Comparison of ENCODE assay signal across 29 mouse cellular contexts in the genomic region with DNA sequence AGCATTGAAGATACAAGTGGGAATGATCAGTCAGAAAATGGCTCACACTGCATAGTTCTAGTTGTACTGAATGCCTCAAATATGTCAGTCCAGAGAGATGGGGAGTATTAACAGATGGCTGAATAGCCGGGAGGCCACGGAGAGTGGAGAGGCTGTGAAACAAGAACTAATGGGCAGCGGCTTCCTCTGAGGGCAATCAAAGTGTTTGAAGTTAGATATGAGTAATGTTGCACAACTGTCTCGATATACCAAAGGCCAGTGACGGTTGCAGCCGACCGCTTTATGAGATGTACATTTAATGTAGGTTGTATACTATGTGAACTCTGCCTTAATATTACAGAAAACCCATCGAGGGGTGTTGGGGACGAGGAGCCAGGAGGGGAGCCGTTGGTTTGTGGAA.
DNase-seq lines count a peak whose midpoint lies in the region; ATAC-seq and TF ChIP-seq lines count a peak whose summit lies in the region.
"Had no signal": no experiment of that assay in that cellular context is flagged by ENCODE, and none has a peak within 500 bp of the region (broad histone marks: within the 10 kb centered on the region; RNA-seq: fewer than 3 reads in every experiment).

No protein-coding gene starts in this region.

- no peaks in the 10 kb centered on the region for H3K27me3 ChIP-seq in lung, embryonic 15.5 days
- H3K27me3 ChIP-seq in stomach, embryonic 14.5 days (ENCODE audit: control insufficient read depth, insufficient read depth, low read length): no peaks in the 10 kb centered on the region
- H3K27me3 ChIP-seq in stomach, postnatal 0 days (ENCODE audit: control insufficient read depth, insufficient read depth, low read length): no peaks in the 10 kb centered on the region
- H3K27me3 ChIP-seq in intestine, embryonic 16.5 days (replicated peaks; ENCODE audit: control insufficient read depth, insufficient read depth, low read length): no peaks in the 10 kb centered on the region
- H3K27me3 ChIP-seq: embryonic facial prominence, embryonic 13.5 days; heart, embryonic 13.5 days; hindbrain, embryonic 12.5 days; Patski had no signal

- H3K36me3 ChIP-seq in lung, embryonic 15.5 days: no peaks in the 10 kb centered on the region
- H3K36me3 ChIP-seq in stomach, embryonic 14.5 days (ENCODE audit: control insufficient read depth, insufficient read depth, low read length): no peaks in the 10 kb centered on the region
- no peaks in the 10 kb centered on the region for H3K36me3 ChIP-seq in stomach, postnatal 0 days (ENCODE audit: control insufficient read depth, insufficient read depth, low read length)
- no peaks in the 10 kb centered on the region for H3K36me3 ChIP-seq in intestine, embryonic 16.5 days (ENCODE audit: control insufficient read depth, insufficient read depth, low read length)
- H3K36me3 ChIP-seq: embryonic facial prominence, embryonic 10.5 days; embryonic facial prominence, embryonic 13.5 days; forebrain, embryonic 12.5 days; forebrain, embryonic 15.5 days; G1E; heart, embryonic 10.5 days; heart, embryonic 13.5 days; hindbrain, embryonic 12.5 days had no signal

- H3K9ac ChIP-seq in lung, embryonic 15.5 days: no peak overlapping the region
- no peak overlapping the region for H3K9ac ChIP-seq in stomach, embryonic 14.5 days (replicated peaks; ENCODE audit: low read depth, low read length)
- no peak overlapping the region for H3K9ac ChIP-seq in stomach, postnatal 0 days (ENCODE audit: low read length)
- H3K9ac ChIP-seq in intestine, embryonic 16.5 days (ENCODE audit: low read depth, low read length): no peak overlapping the region
- H3K9ac ChIP-seq: embryonic facial prominence, embryonic 13.5 days; forebrain, embryonic 12.5 days; forebrain, embryonic 15.5 days; heart, embryonic 13.5 days; hindbrain, embryonic 12.5 days had no signal

- no peak for ATAC-seq in lung, embryonic 15.5 days (ENCODE audit: borderline replicate concordance, extremely low read depth, low FRiP score, low TSS enrichment)
- no peak for ATAC-seq in stomach, embryonic 14.5 days (ENCODE audit: insufficient number of reproducible peaks, insufficient read depth, low FRiP score, low read depth)
- ATAC-seq in stomach, postnatal 0 days (ENCODE audit: low FRiP score, low TSS enrichment): no peak
- ATAC-seq in intestine, embryonic 16.5 days: peak; percentile 68
- ATAC-seq in megakaryocyte progenitor cell, adult 5-6 weeks (replicated peaks; ENCODE audit: poor library complexity): peak; percentile 63
- ATAC-seq: forebrain, embryonic 15.5 days; hindbrain, embryonic 16.5 days; Patski had no signal

- WGBS in lung, embryonic 15.5 days: 38% methylated on average over 10 of the region's 10 CpGs
- 59% methylated on average over 10 of the region's 10 CpGs for WGBS in stomach, embryonic 14.5 days
- WGBS in stomach, postnatal 0 days: 64% methylated on average over 10 of the region's 10 CpGs
- WGBS in intestine, embryonic 16.5 days: 55% methylated on average over 10 of the region's 10 CpGs

- no peak overlapping the region for H3K4me2 ChIP-seq in lung, embryonic 15.5 days
- H3K4me2 ChIP-seq in stomach, embryonic 14.5 days (replicated peaks; ENCODE audit: low read depth, low read length): no peak overlapping the region
- no peak overlapping the region for H3K4me2 ChIP-seq in stomach, postnatal 0 days (replicated peaks; ENCODE audit: low read depth)
- H3K4me2 ChIP-seq in intestine, embryonic 16.5 days (ENCODE audit: low read depth, low read length): no peak overlapping the region
- H3K4me2 ChIP-seq: embryonic facial prominence, embryonic 13.5 days; forebrain, embryonic 12.5 days; forebrain, embryonic 15.5 days; heart, embryonic 13.5 days; hindbrain, embryonic 12.5 days had no signal

- H3K4me3 ChIP-seq in lung, embryonic 15.5 days: no peak overlapping the region
- no peak overlapping the region for H3K4me3 ChIP-seq in stomach, embryonic 14.5 days (ENCODE audit: low read depth, low read length)
- H3K4me3 ChIP-seq in stomach, postnatal 0 days (ENCODE audit: low read depth, low read length): no peak overlapping the region
- H3K4me3 ChIP-seq in intestine, embryonic 16.5 days (ENCODE audit: low read length): no peak overlapping the region
- H3K4me3 ChIP-seq: embryonic facial prominence, embryonic 10.5 days; embryonic facial prominence, embryonic 13.5 days; erythroblast, embryonic 14.5 days; forebrain, embryonic 12.5 days; forebrain, embryonic 15.5 days; heart, adult 2 months; heart, embryonic 10.5 days; heart, embryonic 13.5 days; hindbrain, embryonic 12.5 days had no signal

- no peak for TF ChIP-seq CTCF in stomach, postnatal 0 days (IDR thresholded peaks at IDR 0.05; ENCODE audit: low read depth)

- peak overlapping the region; percentile 81; the same call in 1 of the 2 replicates for H3K27ac ChIP-seq in lung, embryonic 15.5 days
- peak overlapping the region; percentile 66; the same call in 1 of the 2 replicates for H3K27ac ChIP-seq in stomach, embryonic 14.5 days (ENCODE audit: low read length)
- no peak overlapping the region for H3K27ac ChIP-seq in stomach, postnatal 0 days (replicated peaks)
- H3K27ac ChIP-seq in intestine, embryonic 16.5 days (ENCODE audit: low read length): no peak overlapping the region
- H3K27ac ChIP-seq: embryonic facial prominence, embryonic 10.5 days; embryonic facial prominence, embryonic 13.5 days; forebrain, embryonic 12.5 days; forebrain, embryonic 15.5 days; heart, adult 2 months; heart, embryonic 10.5 days; heart, embryonic 13.5 days; hindbrain, embryonic 12.5 days had no signal

- peaks cover 45% of the 10 kb centered on the region for H3K4me1 ChIP-seq in lung, embryonic 15.5 days
- H3K4me1 ChIP-seq in stomach, embryonic 14.5 days (ENCODE audit: control insufficient read depth, insufficient read depth, low read length): 0 out of 2 replicates have a peak, but pooled peaks cover 6% of the 10 kb centered on the region
- H3K4me1 ChIP-seq in stomach, postnatal 0 days (replicated peaks; ENCODE audit: control insufficient read depth, insufficient read depth): no peaks in the 10 kb centered on the region
- H3K4me1 ChIP-seq in intestine, embryonic 16.5 days (ENCODE audit: control insufficient read depth, insufficient read depth, low read length): peaks cover 3% of the 10 kb centered on the region; the same call in 1 of the 2 replicates
- H3K4me1 ChIP-seq: heart, embryonic 10.5 days; heart, embryonic 13.5 days had no signal

- no peak for DNase-seq in lung, postnatal 4 days
- no peak for DNase-seq in stomach, postnatal 0 days (ENCODE audit: low spot score)
- DNase-seq in liver: no peak
- DNase-seq in ovary, postnatal 10 days (ENCODE audit: low spot score): no peak
- DNase-seq: adrenal gland, postnatal 10 days; adrenal gland, postnatal 36 days; B cell, adult 2 months; cerebellum, adult 2 months; cerebellum, adult 9-11 months; cerebellum, postnatal 25 days; embryo, embryonic 11 days; gastrocnemius, postnatal 25 days; heart, adult 2 months; heart, postnatal 14 days had no signal

- H3K9me3 ChIP-seq in lung, embryonic 15.5 days: no peaks in the 10 kb centered on the region
- H3K9me3 ChIP-seq in stomach, embryonic 14.5 days (ENCODE audit: control insufficient read depth, low read depth, low read length): no peaks in the 10 kb centered on the region
- no peaks in the 10 kb centered on the region for H3K9me3 ChIP-seq in stomach, postnatal 0 days (ENCODE audit: control insufficient read depth, low read length)
- H3K9me3 ChIP-seq in intestine, embryonic 16.5 days (ENCODE audit: control insufficient read depth, low read length): no peaks in the 10 kb centered on the region
- H3K9me3 ChIP-seq: embryonic facial prominence, embryonic 10.5 days; embryonic facial prominence, embryonic 13.5 days; forebrain, embryonic 12.5 days; forebrain, embryonic 15.5 days; heart, embryonic 10.5 days; heart, embryonic 13.5 days; hindbrain, embryonic 12.5 days had no signal

- TF ChIP-seq EP300 in stomach, postnatal 0 days (optimal IDR thresholded peaks at IDR 0.05): no peak

Comparison
In these comparisons a context has a peak if more than half of its experiments do, and no peak if none do; other contexts are left out.
1. H3K27ac ChIP-seq: peak in lung, embryonic 15.5 days (single experiment) and stomach, embryonic 14.5 days (single experiment); none in stomach, postnatal 0 days (single experiment) and intestine, embryonic 16.5 days (single experiment).
2. ATAC-seq: peak in intestine, embryonic 16.5 days (single experiment) and megakaryocyte progenitor cell, adult 5-6 weeks (single experiment); none in lung, embryonic 15.5 days (single experiment), stomach, embryonic 14.5 days (single experiment) and stomach, postnatal 0 days (single experiment).